Mouse (Mus musculus): Measurements from ENCODE around the gene Tmem247. TPM values are rescaled to one million over a fixed set of nuclear protein-coding genes. Genes with fewer than 3 reads are reported as not detected.

Gene Tmem247
- total and polyA plus RNA-seq, 3 experiments = not detected

DNA sequence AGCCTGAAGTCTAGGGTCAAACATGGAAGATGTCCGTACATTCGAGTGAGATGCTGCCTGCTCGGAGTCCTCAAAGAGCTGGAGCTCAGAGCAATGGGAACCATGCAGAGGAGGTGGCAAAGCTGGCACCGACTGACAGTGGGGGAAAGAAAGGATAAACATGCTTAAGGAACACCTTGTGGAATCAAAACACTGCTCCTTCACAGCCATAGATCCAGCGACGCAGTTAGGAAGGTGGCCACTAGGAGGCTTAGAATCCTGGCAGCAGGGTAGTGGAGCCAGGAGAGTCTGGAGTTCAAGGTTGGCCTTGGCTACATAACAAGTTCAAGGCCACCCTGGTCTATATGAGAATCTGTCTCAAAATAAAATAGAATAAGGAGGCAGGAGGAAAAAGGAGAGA, 10.5 kb upstream of the Tmem247 start:
- no peak overlapping the region for H3K9ac ChIP-seq (ENCODE audit: insufficient read depth, low read depth)
- peaks cover 7 to 28% of the 10 kb centered on the region in 2 experiments for H3K4me1 ChIP-seq (ENCODE audit: control insufficient read depth in 1 of 2, insufficient read depth in 2 of 2)
- no peaks in the 10 kb centered on the region for H3K9me3 ChIP-seq (replicated peaks; ENCODE audit: low read length)
- H3K4me3 ChIP-seq (replicated peaks in 1 of 3; ENCODE audit: low read depth in 2 of 3, low read length in 2 of 3, poor library complexity in 1 of 3) = no peak overlapping the region
- H3K79me2 ChIP-seq (replicated peaks; ENCODE audit: control insufficient read depth, extremely low read depth, insufficient read depth, poor library complexity, severe bottlenecking) = no peaks in the 10 kb centered on the region
- H3K27me3 ChIP-seq (replicated peaks) = no peaks in the 10 kb centered on the region
- H3K27ac ChIP-seq (ENCODE audit: insufficient read depth, low read depth) = no peak overlapping the region
- peak in 1 of 2 experiments; percentile 50; a peak in 2 of 4 replicates for TF ChIP-seq CTCF (conservative IDR thresholded peaks at IDR 0.05 in 1 of 2, IDR thresholded peaks at IDR 0.05 in 1 of 2; ENCODE audit: low read depth in 2 of 2, low read length in 2 of 2)
- TF ChIP-seq NELFE (IDR thresholded peaks at IDR 0.05; ENCODE audit: low read depth, low read length) = no peak
- dilution Hi-C loops (cut with MboI; ENCODE audit: extremely low pct_ligation_motif_present, extremely low pct_unique_long_range_greater_than_20kb, low sequenced_read_pairs) = no loop called here
- in situ Hi-C loops (cut with MboI; ENCODE audit: low pct_ligation_motif_present, low pct_unique_long_range_greater_than_20kb, low sequenced_read_pairs) = loop anchor here (5.0 to 25.0 kb wide), 3 partner anchors 424 to 742 kb away; partner anchors contain the start of gene Prkce
- no peaks in the 10 kb centered on the region for H3K36me3 ChIP-seq (replicated peaks in 1 of 2; ENCODE audit: control insufficient read depth in 1 of 2, insufficient read depth in 1 of 2, low read length in 1 of 2)
- peak overlapping the region; percentile 12; the same call in 1 of the 2 replicates for H3K4me2 ChIP-seq (ENCODE audit: insufficient read depth, low read depth, poor library complexity, severe bottlenecking)
- DNase-seq (ENCODE audit: extremely low read depth) = peak; percentile 29

- Histone ChIP-seq H3K79me2 (replicated peaks; ENCODE audit: control insufficient read depth, extremely low read depth, insufficient read depth, poor library complexity, severe bottlenecking) (no peaks in the 10 kb centered on the region), H3K9me3 (replicated peaks; ENCODE audit: low read length) (no peaks in the 10 kb centered on the region), H3K4me2 (ENCODE audit: insufficient read depth, low read depth, poor library complexity, severe bottlenecking) (no peak overlapping the region), H3K9ac (ENCODE audit: insufficient read depth, low read depth) (no peak overlapping the region), H3K36me3 (replicated peaks in 1 of 2; ENCODE audit: control insufficient read depth in 1 of 2, insufficient read depth in 1 of 2, low read length in 1 of 2) (no peaks in the 10 kb centered on the region), H3K4me1 (ENCODE audit: control insufficient read depth in 1 of 2, insufficient read depth in 2 of 2) (peaks cover 7 to 28% of the 10 kb centered on the region in 2 experiments), H3K27ac (ENCODE audit: insufficient read depth, low read depth) (no peak overlapping the region), H3K4me3 (replicated peaks in 1 of 3; ENCODE audit: low read depth in 2 of 3, low read length in 2 of 3, poor library complexity in 1 of 3) (no peak overlapping the region), H3K27me3 (replicated peaks) (no peaks in the 10 kb centered on the region)
- DNase-seq (ENCODE audit: extremely low read depth) = no peak
- TF ChIP-seq SIN3A (IDR thresholded peaks at IDR 0.05; ENCODE audit: low read length) (no peak), ZNF384 (IDR thresholded peaks at IDR 0.05; ENCODE audit: low read depth, low read length) (no peak), CHD2 (IDR thresholded peaks at IDR 0.05; ENCODE audit: low read length) (no peak), MAZ (IDR thresholded peaks at IDR 0.05; ENCODE audit: low read depth, low read length) (no peak), MEF2A (IDR thresholded peaks at IDR 0.05; ENCODE audit: borderline replicate concordance, low read depth, low read length) (no peak), HCFC1 (IDR thresholded peaks at IDR 0.05; ENCODE audit: low read depth, low read length) (no peak), ZMIZ1 (IDR thresholded peaks at IDR 0.05; ENCODE audit: low read depth, low read length) (no peak), RCOR1 (conservative IDR thresholded peaks at IDR 0.05; ENCODE audit: low read depth, low read length) (no peak), IRF4 (IDR thresholded peaks at IDR 0.05; ENCODE audit: low read depth, low read length) (no peak)
- in situ Hi-C loops (cut with MboI; ENCODE audit: low pct_ligation_motif_present, low pct_unique_long_range_greater_than_20kb, low sequenced_read_pairs) (loop anchor here (5.0 to 25.0 kb wide), 3 partner anchors 425 to 742 kb away; partner anchors contain the start of gene Prkce), dilution Hi-C loops (cut with MboI; ENCODE audit: extremely low pct_ligation_motif_present, extremely low pct_unique_long_range_greater_than_20kb, low sequenced_read_pairs) (no loop called here)
Measured at GRCm38 (mm10) chr17:86907092-86907491, 10.1 kb upstream of the Tmem247 start.

DNA sequence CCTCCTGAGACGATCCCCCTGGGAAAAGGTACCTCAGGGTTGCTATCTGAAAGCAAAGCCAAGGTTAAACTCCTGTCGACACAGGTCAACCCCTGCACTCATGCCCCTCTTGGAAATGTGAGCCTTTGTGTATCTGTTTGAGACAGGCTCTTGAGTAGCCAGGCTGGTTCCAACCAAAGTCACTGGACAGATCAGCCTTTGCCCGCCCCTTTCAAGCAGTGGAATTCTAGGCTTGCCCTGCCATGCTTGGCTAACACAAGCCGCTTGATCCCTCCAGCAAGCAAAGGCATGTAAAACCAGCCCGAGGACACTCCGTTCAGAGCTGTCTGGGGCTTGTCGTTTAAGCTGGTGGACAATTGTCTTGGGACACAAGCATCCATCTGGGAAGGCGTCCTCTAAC, 8.8 kb upstream of the Tmem247 start:
- in situ Hi-C loops (cut with MboI; ENCODE audit: low pct_ligation_motif_present, low pct_unique_long_range_greater_than_20kb, low sequenced_read_pairs) = loop anchor here (5.0 to 25.0 kb wide), 3 partner anchors 426 to 744 kb away; partner anchors contain the start of gene Prkce

More for the DNA sequence above, 8.8 kb upstream of the Tmem247 start:
- H3K4me3 ChIP-seq (replicated peaks in 1 of 3; ENCODE audit: low read depth in 2 of 3, low read length in 2 of 3, poor library complexity in 1 of 3) = no peak overlapping the region
- no peak overlapping the region for H3K27ac ChIP-seq (ENCODE audit: insufficient read depth, low read depth)
- H3K4me1 ChIP-seq (ENCODE audit: control insufficient read depth in 1 of 2, insufficient read depth in 2 of 2) = peaks cover 7 to 24% of the 10 kb centered on the region in 2 experiments
- no peaks in the 10 kb centered on the region for H3K36me3 ChIP-seq (replicated peaks in 1 of 2; ENCODE audit: control insufficient read depth in 1 of 2, insufficient read depth in 1 of 2, low read length in 1 of 2)
- dilution Hi-C loops (cut with MboI; ENCODE audit: extremely low pct_ligation_motif_present, extremely low pct_unique_long_range_greater_than_20kb, low sequenced_read_pairs) = no loop called here
- no peak overlapping the region for H3K9ac ChIP-seq (ENCODE audit: insufficient read depth, low read depth)
- no peaks in the 10 kb centered on the region for H3K27me3 ChIP-seq (replicated peaks)
- H3K4me2 ChIP-seq (ENCODE audit: insufficient read depth, low read depth, poor library complexity, severe bottlenecking) = no peak overlapping the region
- H3K9me3 ChIP-seq (replicated peaks; ENCODE audit: low read length) = no peaks in the 10 kb centered on the region
- TF ChIP-seq MYC (IDR thresholded peaks at IDR 0.05; ENCODE audit: low read depth, low read length) (no peak), POLR2A (IDR thresholded peaks at IDR 0.05; ENCODE audit: low read depth, low read length) (no peak), MAX (IDR thresholded peaks at IDR 0.05; ENCODE audit: low read length) (no peak), JUN (IDR thresholded peaks at IDR 0.05; ENCODE audit: insufficient read depth, low read depth, low read length) (no peak), USF2 (conservative IDR thresholded peaks at IDR 0.05; ENCODE audit: low read depth, low read length) (no peak), ETS1 (conservative IDR thresholded peaks at IDR 0.05; ENCODE audit: low read depth, low read length) (no peak)
- DNase-seq (ENCODE audit: extremely low read depth) = no peak
- H3K79me2 ChIP-seq (replicated peaks; ENCODE audit: control insufficient read depth, extremely low read depth, insufficient read depth, poor library complexity, severe bottlenecking) = no peaks in the 10 kb centered on the region

Measured in CH12.LX (cell line).